Mouse (Mus musculus): ENCODE data around the gene Kdelr2. TPM values are rescaled to one million over a fixed set of nuclear protein-coding genes. Genes with fewer than 3 reads are reported as not detected.
"Not testable (repeated sequence)": the region's sequence is repeated elsewhere in the genome, so short reads cannot be mapped to it uniquely, and the experiment has no call there.

Kdelr2 gene
- polyA plus RNA-seq, 1 experiment from 2014 or later, result 317 TPM

- H3K36me3 ChIP-seq (ENCODE audit: insufficient read depth, low read length); H3K4me3 ChIP-seq (ENCODE audit: low read length); H3K4me1 ChIP-seq (ENCODE audit: insufficient read depth, low read length); H3K4me2 ChIP-seq (replicated peaks; ENCODE audit: low read depth, low read length); H3K27me3 ChIP-seq (ENCODE audit: insufficient read depth, low read length); H3K27ac ChIP-seq (ENCODE audit: low read length); H3K9me3 ChIP-seq (ENCODE audit: low read length); ATAC-seq (ENCODE audit: low FRiP score, low TSS enrichment); H3K9ac ChIP-seq (replicated peaks; ENCODE audit: low read length): not testable (repeated sequence)
- WGBS, result 89% methylated on average over 2 of the region's 2 CpGs
These were observed 8.7 kb upstream of the Kdelr2 start for GRCm38 (mm10) chr5:143394966-143395365.

- Histone ChIP-seq H3K27me3 (ENCODE audit: insufficient read depth, low read length) (no peaks in the 10 kb centered on the region), H3K4me1 (ENCODE audit: insufficient read depth, low read length) (no peaks in the 10 kb centered on the region), H3K36me3 (ENCODE audit: insufficient read depth, low read length) (0 out of 2 replicates have a peak, but pooled peaks cover 5% of the 10 kb centered on the region), H3K4me2 (replicated peaks; ENCODE audit: low read depth, low read length) (no peak overlapping the region), H3K4me3 (ENCODE audit: low read length) (no peak overlapping the region), H3K9ac (replicated peaks; ENCODE audit: low read length) (no peak overlapping the region), H3K9me3 (ENCODE audit: low read length) (peaks cover 3% of the 10 kb centered on the region; the same call in 1 of the 2 replicates), H3K27ac (ENCODE audit: low read length) (no peak overlapping the region)
- 40% methylated on average over 2 of the region's 2 CpGs for WGBS
- no peak for ATAC-seq (ENCODE audit: low FRiP score, low TSS enrichment)
These were observed 8.0 kb upstream of the Kdelr2 start for GRCm38 (mm10) chr5:143395649-143396048.

GRCm38 (mm10) chr5:143400501-143400900 is 3.1 kb upstream of the Kdelr2 start:
- no peak overlapping the region for H3K27ac ChIP-seq (ENCODE audit: low read length)
- H3K4me2 ChIP-seq (replicated peaks; ENCODE audit: low read depth, low read length), result no peak overlapping the region
- no peaks in the 10 kb centered on the region for H3K9me3 ChIP-seq (ENCODE audit: low read length)
- no peak overlapping the region for H3K9ac ChIP-seq (replicated peaks; ENCODE audit: low read length)
- H3K27me3 ChIP-seq (ENCODE audit: insufficient read depth, low read length), result no peaks in the 10 kb centered on the region
- peaks cover 18% of the 10 kb centered on the region for H3K4me1 ChIP-seq (ENCODE audit: insufficient read depth, low read length)
- ATAC-seq (ENCODE audit: low FRiP score, low TSS enrichment), result no peak
- 86% methylated on average over 12 of the region's 12 CpGs for WGBS
- no peak overlapping the region for H3K4me3 ChIP-seq (ENCODE audit: low read length)
- peaks cover 9% of the 10 kb centered on the region; the same call in 1 of the 2 replicates for H3K36me3 ChIP-seq (ENCODE audit: insufficient read depth, low read length)

GRCm38 (mm10) chr5:143401556-143401955 is 2.1 kb upstream of the Kdelr2 start:
- Histone ChIP-seq H3K4me3 (ENCODE audit: low read length) (no peak overlapping the region), H3K4me2 (replicated peaks; ENCODE audit: low read depth, low read length) (no peak overlapping the region), H3K27ac (ENCODE audit: low read length) (no peak overlapping the region), H3K9ac (replicated peaks; ENCODE audit: low read length) (no peak overlapping the region), H3K27me3 (ENCODE audit: insufficient read depth, low read length) (no peaks in the 10 kb centered on the region), H3K9me3 (ENCODE audit: low read length) (no peaks in the 10 kb centered on the region), H3K4me1 (ENCODE audit: insufficient read depth, low read length) (peaks cover 24% of the 10 kb centered on the region), H3K36me3 (ENCODE audit: insufficient read depth, low read length) (peaks cover 15% of the 10 kb centered on the region; the same call in 1 of the 2 replicates)
- ATAC-seq (ENCODE audit: low FRiP score, low TSS enrichment), result no peak
- WGBS, result 66% methylated on average over 2 of the region's 2 CpGs

GRCm38 (mm10) chr5:143404148-143404930 is 701 bp downstream of the Kdelr2 start:
- WGBS, result 3% methylated on average over 34 of the region's 34 CpGs
- ATAC-seq (ENCODE audit: low FRiP score, low TSS enrichment), result peak; percentile 56; the same call in 1 of the 2 replicates
- H3K9me3 ChIP-seq (ENCODE audit: low read length), result no peaks in the 10 kb centered on the region
- no peaks in the 10 kb centered on the region for H3K27me3 ChIP-seq (ENCODE audit: insufficient read depth, low read length)
- H3K4me3 ChIP-seq (ENCODE audit: low read length), result peak overlapping the region; percentile 94
- H3K4me2 ChIP-seq (replicated peaks; ENCODE audit: low read depth, low read length), result peak overlapping the region; percentile 74
- peak overlapping the region; percentile 86 for H3K27ac ChIP-seq (ENCODE audit: low read length)
- H3K9ac ChIP-seq (replicated peaks; ENCODE audit: low read length), result peak overlapping the region; percentile 95
- peaks cover 21% of the 10 kb centered on the region for H3K36me3 ChIP-seq (ENCODE audit: insufficient read depth, low read length)
- peaks cover 26% of the 10 kb centered on the region for H3K4me1 ChIP-seq (ENCODE audit: insufficient read depth, low read length)

GRCm38 (mm10) chr5:143405200-143405599 is 1.6 kb downstream of the Kdelr2 start:
- peak overlapping the region; percentile 74 for H3K4me2 ChIP-seq (replicated peaks; ENCODE audit: low read depth, low read length)
- H3K9me3 ChIP-seq (ENCODE audit: low read length), result no peaks in the 10 kb centered on the region
- peak overlapping the region; percentile 95; the same call in 1 of the 2 replicates for H3K9ac ChIP-seq (replicated peaks; ENCODE audit: low read length)
- peaks cover 26% of the 10 kb centered on the region for H3K4me1 ChIP-seq (ENCODE audit: insufficient read depth, low read length)
- WGBS, result 81% methylated on average over 9 of the region's 9 CpGs
- peak overlapping the region; percentile 94 for H3K4me3 ChIP-seq (ENCODE audit: low read length)
- no peak overlapping the region for H3K27ac ChIP-seq (ENCODE audit: low read length)
- H3K36me3 ChIP-seq (ENCODE audit: insufficient read depth, low read length), result peaks cover 22% of the 10 kb centered on the region
- ATAC-seq (ENCODE audit: low FRiP score, low TSS enrichment), result no peak
- no peaks in the 10 kb centered on the region for H3K27me3 ChIP-seq (ENCODE audit: insufficient read depth, low read length)

- WGBS, result 93% methylated on average over 9 of the region's 9 CpGs
- H3K4me1 ChIP-seq (ENCODE audit: insufficient read depth, low read length), result peaks cover 26% of the 10 kb centered on the region
- no peak overlapping the region for H3K4me3 ChIP-seq (ENCODE audit: low read length)
- no peak overlapping the region for H3K27ac ChIP-seq (ENCODE audit: low read length)
- ATAC-seq (ENCODE audit: low FRiP score, low TSS enrichment), result no peak
- H3K27me3 ChIP-seq (ENCODE audit: insufficient read depth, low read length), result no peaks in the 10 kb centered on the region
- H3K9ac ChIP-seq (replicated peaks; ENCODE audit: low read length), result no peak overlapping the region
- H3K9me3 ChIP-seq (ENCODE audit: low read length), result no peaks in the 10 kb centered on the region
- H3K4me2 ChIP-seq (replicated peaks; ENCODE audit: low read depth, low read length), result no peak overlapping the region
- H3K36me3 ChIP-seq (ENCODE audit: insufficient read depth, low read length), result peaks cover 27% of the 10 kb centered on the region
These were observed 2.9 kb downstream of the Kdelr2 start for GRCm38 (mm10) chr5:143406548-143406947.

GRCm38 (mm10) chr5:143409239-143409638 is 5.6 kb downstream of the Kdelr2 start:
- H3K27ac ChIP-seq (ENCODE audit: low read length), result no peak overlapping the region
- H3K4me2 ChIP-seq (replicated peaks; ENCODE audit: low read depth, low read length), result no peak overlapping the region
- no peak for ATAC-seq (ENCODE audit: low FRiP score, low TSS enrichment)
- H3K4me1 ChIP-seq (ENCODE audit: insufficient read depth, low read length), result peaks cover 19% of the 10 kb centered on the region
- peaks cover 42% of the 10 kb centered on the region for H3K36me3 ChIP-seq (ENCODE audit: insufficient read depth, low read length)
- 54% methylated on average over 3 of the region's 3 CpGs for WGBS
- H3K4me3 ChIP-seq (ENCODE audit: low read length), result no peak overlapping the region
- H3K9ac ChIP-seq (replicated peaks; ENCODE audit: low read length), result no peak overlapping the region
- no peaks in the 10 kb centered on the region for H3K27me3 ChIP-seq (ENCODE audit: insufficient read depth, low read length)
- H3K9me3 ChIP-seq (ENCODE audit: low read length), result no peaks in the 10 kb centered on the region

- Histone ChIP-seq H3K9me3 (ENCODE audit: low read length) (no peaks in the 10 kb centered on the region), H3K27ac (ENCODE audit: low read length) (no peak overlapping the region), H3K4me1 (ENCODE audit: insufficient read depth, low read length) (peaks cover 4% of the 10 kb centered on the region; the same call in 1 of the 2 replicates), H3K4me3 (ENCODE audit: low read length) (no peak overlapping the region), H3K4me2 (replicated peaks; ENCODE audit: low read depth, low read length) (no peak overlapping the region), H3K27me3 (ENCODE audit: insufficient read depth, low read length) (no peaks in the 10 kb centered on the region), H3K36me3 (ENCODE audit: insufficient read depth, low read length) (peaks cover 45% of the 10 kb centered on the region), H3K9ac (replicated peaks; ENCODE audit: low read length) (no peak overlapping the region)
- ATAC-seq (ENCODE audit: low FRiP score, low TSS enrichment), result no peak
- WGBS, result 79% methylated on average over 4 of the region's 4 CpGs
These were observed 7.3 kb downstream of the Kdelr2 start for GRCm38 (mm10) chr5:143410841-143411395.

- Histone ChIP-seq H3K27me3 (ENCODE audit: insufficient read depth, low read length) (no peaks in the 10 kb centered on the region), H3K9me3 (ENCODE audit: low read length) (no peaks in the 10 kb centered on the region), H3K36me3 (ENCODE audit: insufficient read depth, low read length) (peaks cover 48% of the 10 kb centered on the region), H3K27ac (ENCODE audit: low read length) (no peak overlapping the region), H3K9ac (replicated peaks; ENCODE audit: low read length) (no peak overlapping the region), H3K4me1 (ENCODE audit: insufficient read depth, low read length) (no peaks in the 10 kb centered on the region), H3K4me3 (ENCODE audit: low read length) (no peak overlapping the region), H3K4me2 (replicated peaks; ENCODE audit: low read depth, low read length) (no peak overlapping the region)
- no peak for ATAC-seq (ENCODE audit: low FRiP score, low TSS enrichment)
- 84% methylated on average over 4 of the region's 4 CpGs for WGBS
These were observed 17.8 kb downstream of the Kdelr2 start for GRCm38 (mm10) chr5:143421484-143421883.

All from kidney, embryonic 16.5 days (tissue).